Mouse (Mus musculus): Measurements from ENCODE around the gene Dnajc11. TPM values are rescaled to one million over a fixed set of nuclear protein-coding genes. Genes with fewer than 3 reads are reported as not detected.
A peak's percentile ranks its signal among the peaks of the same experiment; 100 is the strongest.

The Dnajc11 gene
- total and polyA plus RNA-seq, 2 experiments from 2014 or later = 75.9 to 88.5 TPM

- peaks cover 11% of the 10 kb centered on the region; the same call in 1 of the 2 replicates for H3K4me1 ChIP-seq (ENCODE audit: insufficient read depth, low read length)
- DNase-seq (ENCODE audit: low spot score) (no peak), ATAC-seq (ENCODE audit: low FRiP score) (no peak)
- H3K9me3 ChIP-seq (ENCODE audit: low read length) = no peaks in the 10 kb centered on the region
- no peaks in the 10 kb centered on the region for H3K36me3 ChIP-seq (ENCODE audit: insufficient read depth, low read length)
- H3K9ac ChIP-seq (replicated peaks; ENCODE audit: low read length, poor library complexity, severe bottlenecking) = no peak overlapping the region
- H3K27ac ChIP-seq (ENCODE audit: low read depth, low read length) = no peak overlapping the region; the same call in 1 of the 2 replicates
- H3K27me3 ChIP-seq (ENCODE audit: insufficient read depth, low read length) = peaks cover 21% of the 10 kb centered on the region
- H3K4me3 ChIP-seq (ENCODE audit: low read depth, low read length) = peak overlapping the region; percentile 58
- 6% methylated on average over 8 of the region's 8 CpGs for WGBS
- no peak for TF ChIP-seq CTCF (IDR thresholded peaks at IDR 0.05)
- H3K4me2 ChIP-seq (ENCODE audit: low read depth, low read length, poor library complexity, severe bottlenecking) = peak overlapping the region; percentile 99
Observed at GRCm38 (mm10) chr4:152007481-152008147, 74.1 kb downstream of the Dnajc11 start.

GRCm38 (mm10) chr4:152008148-152008500 is 74.6 kb downstream of the Dnajc11 start:
- H3K9me3 ChIP-seq (ENCODE audit: low read length) = no peaks in the 10 kb centered on the region
- H3K4me1 ChIP-seq (ENCODE audit: insufficient read depth, low read length) = peaks cover 11% of the 10 kb centered on the region; the same call in 1 of the 2 replicates
- ATAC-seq (ENCODE audit: low FRiP score) (no peak), DNase-seq (ENCODE audit: low spot score) (no peak)
- peak overlapping the region; percentile 77; the same call in 1 of the 2 replicates for H3K27ac ChIP-seq (ENCODE audit: low read depth, low read length)
- WGBS = under 1% methylated on average over 14 of the region's 14 CpGs
- peak overlapping the region; percentile 99 for H3K4me2 ChIP-seq (ENCODE audit: low read depth, low read length, poor library complexity, severe bottlenecking)
- no peaks in the 10 kb centered on the region for H3K36me3 ChIP-seq (ENCODE audit: insufficient read depth, low read length)
- H3K27me3 ChIP-seq (ENCODE audit: insufficient read depth, low read length) = peaks cover 21% of the 10 kb centered on the region
- TF ChIP-seq CTCF (IDR thresholded peaks at IDR 0.05) = no peak
- peak overlapping the region; percentile 58 for H3K4me3 ChIP-seq (ENCODE audit: low read depth, low read length)
- peak overlapping the region; percentile 64 for H3K9ac ChIP-seq (replicated peaks; ENCODE audit: low read length, poor library complexity, severe bottlenecking)

GRCm38 (mm10) chr4:152008622-152009075 is 75.2 kb downstream of the Dnajc11 start, which contains the start of gene Klhl21:
TSS of gene Klhl21 (plus strand) at chr4:152008803.
- under 1% methylated on average over 45 of the region's 45 CpGs for WGBS
- Histone ChIP-seq H3K36me3 (ENCODE audit: insufficient read depth, low read length) (no peaks in the 10 kb centered on the region), H3K9ac (replicated peaks; ENCODE audit: low read length, poor library complexity, severe bottlenecking) (peak within 1 kb of the TSS; percentile 64), H3K4me1 (ENCODE audit: insufficient read depth, low read length) (peaks cover 11% of the 10 kb centered on the region; the same call in 1 of the 2 replicates), H3K9me3 (ENCODE audit: low read length) (no peaks in the 10 kb centered on the region), H3K4me3 (ENCODE audit: low read depth, low read length) (peak within 1 kb of the TSS; percentile 58), H3K27me3 (ENCODE audit: insufficient read depth, low read length) (peaks cover 21% of the 10 kb centered on the region), H3K4me2 (ENCODE audit: low read depth, low read length, poor library complexity, severe bottlenecking) (peak within 1 kb of the TSS; percentile 99), H3K27ac (ENCODE audit: low read depth, low read length) (peak within 1 kb of the TSS; percentile 77)
- no peak for TF ChIP-seq CTCF (IDR thresholded peaks at IDR 0.05)
- ATAC-seq (ENCODE audit: low FRiP score) = peak; percentile 86
- DNase-seq (ENCODE audit: low spot score) = peak; percentile 96

GRCm38 (mm10) chr4:152009076-152010051 is 75.9 kb downstream of the Dnajc11 start:
- under 1% methylated on average over 91 of the region's 115 CpGs for WGBS
- no peak for TF ChIP-seq CTCF (IDR thresholded peaks at IDR 0.05)
- H3K9me3 ChIP-seq (ENCODE audit: low read length) = no peaks in the 10 kb centered on the region
- peak overlapping the region; percentile 58 for H3K4me3 ChIP-seq (ENCODE audit: low read depth, low read length)
- peaks cover 11% of the 10 kb centered on the region; the same call in 1 of the 2 replicates for H3K4me1 ChIP-seq (ENCODE audit: insufficient read depth, low read length)
- DNase-seq (ENCODE audit: low spot score) (peak; percentile 65), ATAC-seq (ENCODE audit: low FRiP score) (peak; percentile 74)
- H3K27ac ChIP-seq (ENCODE audit: low read depth, low read length) = peak overlapping the region; percentile 77
- peak overlapping the region; percentile 99 for H3K4me2 ChIP-seq (ENCODE audit: low read depth, low read length, poor library complexity, severe bottlenecking)
- H3K36me3 ChIP-seq (ENCODE audit: insufficient read depth, low read length) = no peaks in the 10 kb centered on the region
- peaks cover 21% of the 10 kb centered on the region for H3K27me3 ChIP-seq (ENCODE audit: insufficient read depth, low read length)
- H3K9ac ChIP-seq (replicated peaks; ENCODE audit: low read length, poor library complexity, severe bottlenecking) = peak overlapping the region; percentile 64

- Histone ChIP-seq H3K4me1 (ENCODE audit: insufficient read depth, low read length) (peaks cover 11% of the 10 kb centered on the region; the same call in 1 of the 2 replicates), H3K9me3 (ENCODE audit: low read length) (no peaks in the 10 kb centered on the region), H3K27me3 (ENCODE audit: insufficient read depth, low read length) (peaks cover 21% of the 10 kb centered on the region), H3K9ac (replicated peaks; ENCODE audit: low read length, poor library complexity, severe bottlenecking) (peak overlapping the region; percentile 64; the same call in 1 of the 2 replicates), H3K36me3 (ENCODE audit: insufficient read depth, low read length) (peaks cover 6% of the 10 kb centered on the region), H3K4me2 (ENCODE audit: low read depth, low read length, poor library complexity, severe bottlenecking) (peak overlapping the region; percentile 99), H3K4me3 (ENCODE audit: low read depth, low read length) (peak overlapping the region; percentile 58), H3K27ac (ENCODE audit: low read depth, low read length) (no peak overlapping the region)
- DNase-seq (ENCODE audit: low spot score) = no peak
- TF ChIP-seq CTCF (IDR thresholded peaks at IDR 0.05) = no peak
- WGBS = 1% methylated on average over 10 of the region's 10 CpGs
- ATAC-seq (ENCODE audit: low FRiP score) = no peak
Observed at GRCm38 (mm10) chr4:152010091-152010706, 76.7 kb downstream of the Dnajc11 start.
